Comparison of ENCODE assay signal across 8 mouse cellular contexts in the genomic region with DNA sequence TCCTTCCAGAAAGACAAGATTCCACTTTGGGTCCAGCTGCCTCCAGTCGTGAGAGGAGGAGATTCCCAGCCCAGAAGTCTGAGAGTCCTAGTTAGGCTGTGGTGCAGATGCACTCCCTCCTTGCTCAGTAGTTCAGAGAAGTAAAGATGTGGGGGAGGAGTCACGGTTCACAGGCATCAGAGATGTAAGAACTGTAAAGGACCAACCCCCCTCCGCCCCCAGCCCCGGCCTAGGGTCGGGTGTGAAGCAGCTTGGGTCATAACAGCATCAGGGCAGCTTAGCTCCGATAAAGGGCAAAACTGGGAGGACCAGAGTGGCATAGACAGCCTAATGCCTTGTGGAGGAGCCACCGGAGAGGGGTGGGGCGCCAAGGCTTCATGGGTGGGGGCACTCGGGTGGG. TPM values are rescaled to one million over a fixed set of nuclear protein-coding genes. Genes with fewer than 3 reads are reported as not detected.
DNase-seq lines count a peak whose midpoint lies in the region; ATAC-seq and TF ChIP-seq lines count a peak whose summit lies in the region.

No protein-coding gene starts in this region.

- in situ Hi-C loops in CH12.LX (cut with MboI; ENCODE audit: low pct_ligation_motif_present, low pct_unique_long_range_greater_than_20kb, low sequenced_read_pairs), result loop anchor here (5.0 kb wide), 1 partner anchor 171 kb away; no protein-coding TSS in a partner anchor

- H3K9ac ChIP-seq in CH12.LX (ENCODE audit: insufficient read depth, low read depth), result peak overlapping the region; percentile 70; the same call in 1 of the 2 replicates
- H3K9ac ChIP-seq in forebrain, embryonic 13.5 days, result peak overlapping the region; percentile 58
- H3K9ac ChIP-seq in neural tube, embryonic 13.5 days, result peak overlapping the region; percentile 60

- H3K9me3 ChIP-seq in CH12.LX (replicated peaks; ENCODE audit: low read length), result no peaks in the 10 kb centered on the region
- no peaks in the 10 kb centered on the region for H3K9me3 ChIP-seq in forebrain, embryonic 13.5 days (replicated peaks)
- H3K9me3 ChIP-seq in limb, embryonic 10.5 days (replicated peaks), result no peaks in the 10 kb centered on the region
- no peaks in the 10 kb centered on the region for H3K9me3 ChIP-seq in neural tube, embryonic 13.5 days

- dilution Hi-C loops in CH12.LX (cut with MboI; ENCODE audit: extremely low pct_ligation_motif_present, extremely low pct_unique_long_range_greater_than_20kb, low sequenced_read_pairs), result no loop called here

- peaks cover 32 to 86% of the 10 kb centered on the region in 2 experiments for H3K4me1 ChIP-seq in CH12.LX (ENCODE audit: control insufficient read depth in 1 of 2, insufficient read depth in 2 of 2)
- peaks cover 13% of the 10 kb centered on the region for H3K4me1 ChIP-seq in forebrain, embryonic 13.5 days
- peaks cover 24% of the 10 kb centered on the region for H3K4me1 ChIP-seq in limb, embryonic 10.5 days
- peaks cover 20% of the 10 kb centered on the region for H3K4me1 ChIP-seq in neural tube, embryonic 13.5 days (replicated peaks)
- H3K4me1 ChIP-seq in cerebellum, adult 2 months (ENCODE audit: control insufficient read depth, insufficient read depth, low read length), result 0 out of 2 replicates have a peak, but pooled peaks cover 3% of the 10 kb centered on the region

- DNase-seq in 416B (ENCODE audit: low read depth), result peak; percentile 58
- no peak for DNase-seq in CH12.LX (ENCODE audit: extremely low read depth)
- DNase-seq in limb, embryonic 10.5 days (ENCODE audit: low spot score), result peak; percentile 37
- no peak for DNase-seq in left cerebral cortex, postnatal 36 days (ENCODE audit: low spot score in 2 of 2)
- no peak for DNase-seq in cerebellum, adult 11-12 months
- DNase-seq in cerebellum, adult 2 months, result no peak

- ATAC-seq in forebrain, embryonic 13.5 days, result peak; percentile 62
- ATAC-seq in neural tube, embryonic 13.5 days (ENCODE audit: low read depth), result peak; percentile 43

- H3K36me3 ChIP-seq in CH12.LX (replicated peaks in 1 of 2; ENCODE audit: control insufficient read depth in 1 of 2, insufficient read depth in 1 of 2, low read length in 1 of 2), result peaks cover 8 to 21% of the 10 kb centered on the region in 2 experiments
- H3K36me3 ChIP-seq in forebrain, embryonic 13.5 days (ENCODE audit: poor library complexity, severe bottlenecking), result peaks cover 13% of the 10 kb centered on the region
- H3K36me3 ChIP-seq in limb, embryonic 10.5 days, result peaks cover 14% of the 10 kb centered on the region
- H3K36me3 ChIP-seq in neural tube, embryonic 13.5 days, result peaks cover 27% of the 10 kb centered on the region

- H3K27ac ChIP-seq in CH12.LX (ENCODE audit: insufficient read depth, low read depth), result no peak overlapping the region
- H3K27ac ChIP-seq in forebrain, embryonic 13.5 days, result no peak overlapping the region
- 0 out of 2 replicates have a peak overlapping the region, but pooled peaks have one; percentile 48 for H3K27ac ChIP-seq in limb, embryonic 10.5 days
- H3K27ac ChIP-seq in neural tube, embryonic 13.5 days (replicated peaks), result 0 out of 2 replicates have a peak overlapping the region, but pooled peaks have one; percentile 14
- H3K27ac ChIP-seq in cerebellum, adult 2 months (ENCODE audit: insufficient read depth, low read length), result no peak overlapping the region

- intact Hi-C loops in left cerebral cortex, postnatal 36 days (cut with DNase I), result loop anchor here (5.0 kb wide), 2 partner anchors 121 to 171 kb away; no protein-coding TSS in a partner anchor

- no peak for TF ChIP-seq RAD21 in CH12.LX (IDR thresholded peaks at IDR 0.05; ENCODE audit: low read depth, low read length)

- TF ChIP-seq CTCF in CH12.LX (conservative IDR thresholded peaks at IDR 0.05 in 1 of 2, IDR thresholded peaks at IDR 0.05 in 1 of 2; ENCODE audit: low read depth in 2 of 2, low read length in 2 of 2), result no peak
- TF ChIP-seq CTCF in cerebellum, adult 2 months (IDR thresholded peaks at IDR 0.05; ENCODE audit: borderline replicate concordance, insufficient read depth, low read depth, low read length), result no peak

- no peak for TF ChIP-seq POLR2A in CH12.LX (IDR thresholded peaks at IDR 0.05; ENCODE audit: low read depth, low read length)
- TF ChIP-seq POLR2A in cerebellum, adult 2 months (IDR thresholded peaks at IDR 0.05; ENCODE audit: borderline replicate concordance, insufficient read depth, low read length), result no peak

- peaks cover 9% of the 10 kb centered on the region for H3K79me2 ChIP-seq in CH12.LX (replicated peaks; ENCODE audit: control insufficient read depth, extremely low read depth, insufficient read depth, poor library complexity, severe bottlenecking)

- peak overlapping the region in 2 of 3 experiments; percentile 67 to 83 for H3K4me3 ChIP-seq in CH12.LX (replicated peaks in 1 of 3; ENCODE audit: low read depth in 2 of 3, low read length in 2 of 3, poor library complexity in 1 of 3)
- peak overlapping the region; percentile 42 for H3K4me3 ChIP-seq in forebrain, embryonic 13.5 days
- H3K4me3 ChIP-seq in limb, embryonic 10.5 days, result peak overlapping the region; percentile 51
- H3K4me3 ChIP-seq in neural tube, embryonic 13.5 days, result peak overlapping the region; percentile 42
- H3K4me3 ChIP-seq in cerebellum, adult 2 months (replicated peaks; ENCODE audit: insufficient read depth, low read depth, low read length), result no peak overlapping the region

- 12% methylated on average over 8 of the region's 9 CpGs for WGBS in forebrain, embryonic 13.5 days
- 7% methylated on average over 9 of the region's 9 CpGs for WGBS in limb, embryonic 10.5 days
- 4% methylated on average over 9 of the region's 9 CpGs for WGBS in neural tube, embryonic 13.5 days
- 10% methylated on average over 9 of the region's 9 CpGs for WGBS in cerebellum, adult 2 months

- H3K27me3 ChIP-seq in CH12.LX (replicated peaks), result no peaks in the 10 kb centered on the region
- H3K27me3 ChIP-seq in forebrain, embryonic 13.5 days, result peaks cover 45% of the 10 kb centered on the region
- H3K27me3 ChIP-seq in limb, embryonic 10.5 days (ENCODE audit: low read depth, poor library complexity, severe bottlenecking), result peaks cover 52% of the 10 kb centered on the region
- H3K27me3 ChIP-seq in neural tube, embryonic 13.5 days, result peaks cover 50% of the 10 kb centered on the region
- no peaks in the 10 kb centered on the region; the same call in 1 of the 2 replicates for H3K27me3 ChIP-seq in cerebellum, adult 2 months (ENCODE audit: control insufficient read depth, insufficient read depth, low read length)

- H3K4me2 ChIP-seq in CH12.LX (ENCODE audit: insufficient read depth, low read depth, poor library complexity, severe bottlenecking), result peak overlapping the region; percentile 70
- peak overlapping the region; percentile 66 for H3K4me2 ChIP-seq in forebrain, embryonic 13.5 days
- peak overlapping the region; percentile 49 for H3K4me2 ChIP-seq in neural tube, embryonic 13.5 days

- TF ChIP-seq EP300 in CH12.LX (IDR thresholded peaks at IDR 0.05; ENCODE audit: low read length), result no peak

TF ChIP-seq in CH12.LX, 34 proteins besides CTCF, POLR2A, EP300 and RAD21:
- no peak for TF ChIP-seq MXI1 (IDR thresholded peaks at IDR 0.05; ENCODE audit: low read depth, low read length)
- TF ChIP-seq NRF1 (IDR thresholded peaks at IDR 0.05; ENCODE audit: low read depth, low read length), result no peak
- no peak for TF ChIP-seq PAX5 (IDR thresholded peaks at IDR 0.05; ENCODE audit: low read length)
- TF ChIP-seq IRF4 (IDR thresholded peaks at IDR 0.05; ENCODE audit: low read depth, low read length), result no peak
- TF ChIP-seq ZKSCAN1 (IDR thresholded peaks at IDR 0.05; ENCODE audit: borderline replicate concordance, low read depth, low read length), result no peak
- no peak for TF ChIP-seq TBP (conservative IDR thresholded peaks at IDR 0.05; ENCODE audit: low read depth, low read length)
- TF ChIP-seq MAX (IDR thresholded peaks at IDR 0.05; ENCODE audit: low read length), result no peak
- TF ChIP-seq CHD2 (IDR thresholded peaks at IDR 0.05; ENCODE audit: low read length), result no peak
- no peak for TF ChIP-seq RCOR1 (conservative IDR thresholded peaks at IDR 0.05; ENCODE audit: low read depth, low read length)
- TF ChIP-seq TCF12 (IDR thresholded peaks at IDR 0.05; ENCODE audit: low read depth, low read length), result no peak
- no peak for TF ChIP-seq MAZ (IDR thresholded peaks at IDR 0.05; ENCODE audit: low read depth, low read length)
- TF ChIP-seq KAT2A (IDR thresholded peaks at IDR 0.05; ENCODE audit: insufficient replicate concordance, low read length), result no peak
- TF ChIP-seq E2F4 (IDR thresholded peaks at IDR 0.05; ENCODE audit: insufficient replicate concordance, low read depth, low read length), result no peak
- TF ChIP-seq ZNF384 (IDR thresholded peaks at IDR 0.05; ENCODE audit: low read depth, low read length), result no peak
- no peak for TF ChIP-seq JUN (IDR thresholded peaks at IDR 0.05; ENCODE audit: insufficient read depth, low read depth, low read length)
- no peak for TF ChIP-seq BHLHE40 (IDR thresholded peaks at IDR 0.05; ENCODE audit: low read depth, low read length)
- TF ChIP-seq GABPA (IDR thresholded peaks at IDR 0.05; ENCODE audit: insufficient replicate concordance, low read depth, low read length), result no peak
- TF ChIP-seq ELF1 (IDR thresholded peaks at IDR 0.05; ENCODE audit: low read depth, low read length), result no peak

RNA-seq across cellular contexts. Expression of a gene that starts 0.2 kb away (rescaled TPM):
- total RNA-seq in CH12.LX (2012; rRNA removed) (7.1 and 14.4 TPM in 2 replicates), CH12.LX (2014; rRNA removed) (2.5 and 3.2 TPM in 2 replicates)
- polyA plus RNA-seq in CH12.LX (2012; ENCODE audit: insufficient read length, low read depth), result 6.4 and 7.6 TPM in 2 replicates
- 3.2 and 3.5 TPM in 2 replicates for polyA plus RNA-seq in forebrain, embryonic 13.5 days (2015; fragmentation: Nextera tagmentation; extraction: Ambion mirVana)
- polyA plus RNA-seq in limb, embryonic 10.5 days (2016; fragmentation: Nextera tagmentation; extraction: Ambion mirVana), result 1.7 and 2.2 TPM in 2 replicates
- 4.4 and 4.9 TPM in 2 replicates for polyA plus RNA-seq in neural tube, embryonic 13.5 days (2015; fragmentation: Nextera tagmentation; extraction: Ambion mirVana)
- total RNA-seq in left cerebral cortex, postnatal 36 days (2021), result 10 to 100 TPM; 17.6 to 26.3 TPM
- polyA plus RNA-seq in cerebellum, adult 2 months (2012; rRNA removed), result 2.5 and 3.1 TPM in 2 replicates

Comparison
In these comparisons a context has a peak if more than half of its experiments do, and no peak if none do; other contexts are left out.
1. DNase-seq: peak in 416B (single experiment) and limb, embryonic 10.5 days (single experiment); none in CH12.LX (single experiment), left cerebral cortex, postnatal 36 days (0 of 2), cerebellum, adult 11-12 months (single experiment) and cerebellum, adult 2 months (0 of 2).
2. H3K27ac ChIP-seq: peak in limb, embryonic 10.5 days (single experiment) and neural tube, embryonic 13.5 days (single experiment); none in CH12.LX (single experiment), forebrain, embryonic 13.5 days (single experiment) and cerebellum, adult 2 months (single experiment).
3. Peak in every context shown above with its lines, with median percentiles within 50 percentile points of each other: H3K4me2 ChIP-seq and H3K9ac ChIP-seq.